Mouse (Mus musculus) midbrain, embryonic 14.5 days (tissue): ENCODE results near the gene Olfr686. TPM values are rescaled to one million over a fixed set of nuclear protein-coding genes. Genes with fewer than 3 reads are reported as not detected.

Experiments
- ATAC-seq: fragments of 200-750 bp; cut with Nextera tagmentation; 2 replicates; pipeline ENCODE4 v1.8.0; 2017; ENCODE audit warnings: moderate number of reproducible peaks, moderate library complexity; ENCODE audit not compliant: low FRiP score, low TSS enrichment
- DNase-seq: peaks from one replicate; pipeline ENCODE4 v3.0.0-alpha.2; 2015
- H3K27ac ChIP-seq: fragments of 300-500 bp; sonication (generic); replicated peaks from 2 replicates; pipeline ENCODE4 v1.5.1; 2014; ENCODE audit warnings: mild to moderate bottlenecking, low read depth, low read length, moderate library complexity
- H3K27me3 ChIP-seq: fragments of 300-500 bp; sonication (generic); 2 replicates; pipeline ENCODE4 v1.6.1; 2014; ENCODE audit warnings: low read length, control low read depth, mixed read lengths; ENCODE audit not compliant: control insufficient read depth, insufficient read depth
- H3K36me3 ChIP-seq: fragments of 300-500 bp; sonication (generic); 2 replicates; pipeline ENCODE4 v1.6.1; 2014; ENCODE audit warnings: low read length, control low read depth; ENCODE audit not compliant: control insufficient read depth, insufficient read depth
- H3K4me1 ChIP-seq: fragments of 300-500 bp; sonication (generic); 2 replicates; pipeline ENCODE4 v1.6.1; 2014; ENCODE audit warnings: mild to moderate bottlenecking, antibody characterized with exemption, low read length, control low read depth; ENCODE audit not compliant: control insufficient read depth, insufficient read depth
- H3K4me2 ChIP-seq: fragments of 300-500 bp; sonication (generic); 2 replicates; pipeline ENCODE4 v1.6.1; 2014; ENCODE audit warnings: mild to moderate bottlenecking, low read length, moderate library complexity
- H3K4me3 ChIP-seq: fragments of 300-500 bp; sonication (generic); replicated peaks from 2 replicates; pipeline ENCODE4 v1.5.1; 2014; ENCODE audit warnings: low read depth, low read length
- H3K9ac ChIP-seq: fragments of 300-500 bp; sonication (generic); replicated peaks from 2 replicates; pipeline ENCODE4 v1.6.1; 2014; ENCODE audit warnings: mild to moderate bottlenecking, low read length, moderate library complexity
- H3K9me3 ChIP-seq: fragments of 300-500 bp; sonication (generic); 2 replicates; pipeline ENCODE4 v1.6.1; 2016; ENCODE audit warnings: low read length, control low read depth, mixed read lengths; ENCODE audit not compliant: control insufficient read depth
- WGBS: fragments of 180-500 bp; shearing (Covaris S2); extraction: QIAGEN DNeasy Blood & Tissue Kit; methylation state at CpG from one replicate; pipeline ENCODE4 v1.1.7; 2014; 5-methylcytosine and 5-hydroxymethylcytosine counted together
- polyA plus RNA-seq: library from polyadenylated mRNA; unstranded; fragments of >200 nt; fragmentation: Nextera tagmentation; extraction: Ambion mirVana; gene quantifications from 2 replicates; pipeline ENCODE4 v1.2.1, GENCODE M21; 2014

Olfr686 gene
- polyA plus RNA-seq: not detected in 2 replicates

- no peak for DNase-seq
- Histone ChIP-seq H3K4me2 (no peak within 1 kb of the TSS), H3K9ac (no peak within 1 kb of the TSS), H3K9me3 (no peaks in the 10 kb centered on the region), H3K4me1 (no peaks in the 10 kb centered on the region), H3K27me3 (no peaks in the 10 kb centered on the region), H3K36me3 (no peaks in the 10 kb centered on the region), H3K4me3 (no peak within 1 kb of the TSS), H3K27ac (no peak within 1 kb of the TSS)
- no peak for ATAC-seq
Observed at GRCm38 (mm10) chr7:105207385-105207784, at the start of gene Olfr686. TSS of gene Olfr686 (minus strand) at chr7:105207485.

- Histone ChIP-seq H3K4me3 (no peak overlapping the region), H3K9me3 (no peaks in the 10 kb centered on the region), H3K27ac (no peak overlapping the region), H3K27me3 (no peaks in the 10 kb centered on the region), H3K4me1 (no peaks in the 10 kb centered on the region), H3K9ac (no peak overlapping the region), H3K4me2 (no peak overlapping the region), H3K36me3 (no peaks in the 10 kb centered on the region)
- no peak for ATAC-seq
- WGBS: 67% methylated on average over 5 of the region's 5 CpGs
- peak; percentile 5 for DNase-seq
Observed at GRCm38 (mm10) chr7:105256656-105257055, 49.4 kb upstream of the Olfr686 start.

DNA sequence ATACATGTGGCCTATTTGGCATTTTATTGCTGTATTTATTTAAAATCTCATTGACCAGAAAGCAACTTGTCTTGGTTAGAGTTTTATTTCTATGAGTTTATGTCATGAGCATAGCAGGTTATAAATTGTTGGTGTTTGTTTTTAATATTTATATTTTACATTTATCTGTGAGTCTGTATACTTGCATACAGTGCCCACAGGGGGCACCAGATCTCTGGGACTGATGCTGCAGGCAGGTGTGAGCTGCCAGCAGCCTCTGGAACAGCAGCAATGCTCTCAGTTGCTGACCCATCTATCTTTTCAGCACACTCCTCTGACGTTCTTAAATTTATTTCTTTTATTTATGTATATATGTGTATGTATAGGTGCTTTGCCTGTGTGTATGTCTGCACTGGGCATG is 40.9 kb upstream of the Olfr686 start:
- H3K36me3 ChIP-seq: no peaks in the 10 kb centered on the region
- peak; percentile 19 for DNase-seq
- 77% methylated on average over 1 of the region's 1 CpGs for WGBS

GRCm38 (mm10) chr7:105247671-105248070 is 40.4 kb upstream of the Olfr686 start:
- H3K27ac ChIP-seq: no peak overlapping the region
- 81% methylated on average over 3 of the region's 3 CpGs for WGBS
- no peaks in the 10 kb centered on the region for H3K4me1 ChIP-seq
- no peak overlapping the region for H3K9ac ChIP-seq
- no peak overlapping the region for H3K4me2 ChIP-seq
- H3K9me3 ChIP-seq: no peaks in the 10 kb centered on the region
- no peak for DNase-seq
- no peak for ATAC-seq
- no peak overlapping the region for H3K4me3 ChIP-seq
- H3K36me3 ChIP-seq: no peaks in the 10 kb centered on the region
- no peaks in the 10 kb centered on the region for H3K27me3 ChIP-seq

More for the DNA sequence above, 40.9 kb upstream of the Olfr686 start:
- Histone ChIP-seq H3K9ac (no peak overlapping the region), H3K4me2 (no peak overlapping the region), H3K9me3 (no peaks in the 10 kb centered on the region), H3K27ac (no peak overlapping the region), H3K27me3 (no peaks in the 10 kb centered on the region), H3K4me1 (no peaks in the 10 kb centered on the region), H3K4me3 (no peak overlapping the region)
- no peak for ATAC-seq

DNA sequence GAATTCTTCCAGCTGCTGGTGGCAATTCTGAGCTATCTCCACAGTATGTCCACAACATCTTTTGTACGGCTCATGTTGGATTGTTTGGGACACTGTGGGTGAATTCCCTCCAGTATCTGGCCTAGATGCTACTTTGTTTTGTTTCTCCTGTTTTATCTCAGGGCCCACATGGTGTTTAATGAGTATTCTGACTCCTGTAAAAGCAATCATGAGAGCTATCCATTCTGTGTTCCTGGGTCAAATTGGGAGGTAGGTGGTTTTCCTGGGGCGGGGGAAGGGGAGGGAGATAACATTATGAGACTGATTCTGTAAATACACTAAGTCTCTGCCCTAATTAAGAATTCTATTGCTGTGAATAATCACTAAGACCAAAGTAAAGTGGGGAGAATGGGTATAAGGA is 22.1 kb upstream of the Olfr686 start:
- H3K4me1 ChIP-seq: no peaks in the 10 kb centered on the region
- no peaks in the 10 kb centered on the region for H3K36me3 ChIP-seq
- no peaks in the 10 kb centered on the region for H3K9me3 ChIP-seq
- no peak overlapping the region for H3K9ac ChIP-seq
- H3K27ac ChIP-seq: no peak overlapping the region
- no peak for DNase-seq
- no peaks in the 10 kb centered on the region for H3K27me3 ChIP-seq
- no peak overlapping the region for H3K4me3 ChIP-seq
- no peak for ATAC-seq
- no peak overlapping the region for H3K4me2 ChIP-seq
- 89% methylated on average over 2 of the region's 2 CpGs for WGBS

GRCm38 (mm10) chr7:105228138-105228537 is 20.9 kb upstream of the Olfr686 start:
- H3K9ac ChIP-seq: no peak overlapping the region
- H3K27me3 ChIP-seq: no peaks in the 10 kb centered on the region
- no peak for ATAC-seq
- no peak overlapping the region for H3K4me2 ChIP-seq
- H3K4me1 ChIP-seq: no peaks in the 10 kb centered on the region
- no peak for DNase-seq
- no peaks in the 10 kb centered on the region for H3K9me3 ChIP-seq
- 83% methylated on average over 1 of the region's 1 CpGs for WGBS
- H3K27ac ChIP-seq: no peak overlapping the region
- H3K36me3 ChIP-seq: no peaks in the 10 kb centered on the region
- no peak overlapping the region for H3K4me3 ChIP-seq

DNA sequence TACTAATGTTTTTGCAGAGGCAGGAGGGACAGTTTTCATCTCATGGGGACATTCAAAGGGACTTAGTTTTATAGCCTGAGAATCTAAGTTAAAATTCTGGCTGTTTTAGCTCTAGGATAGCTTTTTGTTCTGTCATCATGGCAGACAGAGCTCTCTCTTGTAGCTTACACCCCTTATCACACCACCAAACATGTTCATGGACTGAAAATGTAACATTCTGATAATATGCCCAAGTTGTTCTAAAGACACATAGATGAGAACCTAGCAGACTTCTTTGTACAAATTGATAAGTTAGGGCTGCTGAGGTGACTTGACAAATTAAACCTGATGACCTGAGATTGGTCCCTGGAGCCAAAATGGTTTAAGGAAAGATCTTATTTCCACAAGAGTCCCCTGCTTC is 19.4 kb upstream of the Olfr686 start:
- no peak overlapping the region for H3K27ac ChIP-seq
- no peaks in the 10 kb centered on the region for H3K4me1 ChIP-seq
- H3K4me3 ChIP-seq: no peak overlapping the region
- no peaks in the 10 kb centered on the region for H3K9me3 ChIP-seq
- no peak overlapping the region for H3K9ac ChIP-seq
- H3K4me2 ChIP-seq: no peak overlapping the region
- DNase-seq: no peak
- no peaks in the 10 kb centered on the region for H3K36me3 ChIP-seq
- ATAC-seq: no peak
- no peaks in the 10 kb centered on the region for H3K27me3 ChIP-seq

- no peaks in the 10 kb centered on the region for H3K36me3 ChIP-seq
- no peaks in the 10 kb centered on the region for H3K4me1 ChIP-seq
- DNase-seq (no peak), ATAC-seq (no peak)
- no peak overlapping the region for H3K4me3 ChIP-seq
- no peaks in the 10 kb centered on the region for H3K9me3 ChIP-seq
- no peak overlapping the region for H3K27ac ChIP-seq
- H3K27me3 ChIP-seq: no peaks in the 10 kb centered on the region
- no peak overlapping the region for H3K4me2 ChIP-seq
- H3K9ac ChIP-seq: no peak overlapping the region
Observed at GRCm38 (mm10) chr7:105226072-105226471, 18.8 kb upstream of the Olfr686 start.

GRCm38 (mm10) chr7:105218281-105218680 is 11.0 kb upstream of the Olfr686 start:
- DNase-seq: no peak
- Histone ChIP-seq H3K4me2 (no peak overlapping the region), H3K27me3 (no peaks in the 10 kb centered on the region), H3K4me3 (no peak overlapping the region), H3K36me3 (no peaks in the 10 kb centered on the region), H3K9me3 (no peaks in the 10 kb centered on the region), H3K4me1 (no peaks in the 10 kb centered on the region), H3K9ac (no peak overlapping the region), H3K27ac (no peak overlapping the region)
- WGBS: 58% methylated on average over 4 of the region's 4 CpGs
- no peak for ATAC-seq
